Mouse (Mus musculus) liver, embryonic 15.5 days (tissue): ENCODE data around the gene A130010J15Rik. TPM values are rescaled to one million over a fixed set of nuclear protein-coding genes. Genes with fewer than 3 reads are reported as not detected.

Source experiments
- ATAC-seq: fragments of 200-750 bp; cut with Nextera tagmentation; 2 replicates; pipeline ENCODE4 v1.8.0; 2017; ENCODE audit warnings: moderate number of reproducible peaks, mild to moderate bottlenecking, moderate library complexity; ENCODE audit not compliant: insufficient read depth
- H3K27ac ChIP-seq: fragments of 300-500 bp; sonication (generic); replicated peaks from 2 replicates; pipeline ENCODE4 v1.5.1; 2015; ENCODE audit warnings: mild to moderate bottlenecking, inconsistent platforms
- H3K27me3 ChIP-seq: fragments of 300-500 bp; sonication (generic); 2 replicates; pipeline ENCODE4 v1.6.1; 2015; ENCODE audit warnings: mild to moderate bottlenecking, inconsistent platforms
- H3K36me3 ChIP-seq: fragments of 300-500 bp; sonication (generic); replicated peaks from 2 replicates; pipeline ENCODE4 v1.6.1; 2015; ENCODE audit warnings: moderate library complexity, mild to moderate bottlenecking, inconsistent platforms
- H3K4me1 ChIP-seq: fragments of 300-500 bp; sonication (generic); replicated peaks from 2 replicates; pipeline ENCODE4 v1.6.1; 2015; ENCODE audit warnings: inconsistent platforms
- H3K4me2 ChIP-seq: fragments of 300-500 bp; sonication (generic); 2 replicates; pipeline ENCODE4 v1.6.1; 2015; ENCODE audit warnings: moderate library complexity, mild to moderate bottlenecking, inconsistent platforms
- H3K4me3 ChIP-seq: fragments of 300-500 bp; sonication (generic); replicated peaks from 2 replicates; pipeline ENCODE4 v1.5.1; 2015; ENCODE audit warnings: mild to moderate bottlenecking, inconsistent platforms
- H3K9ac ChIP-seq: fragments of 300-500 bp; sonication (generic); 2 replicates; pipeline ENCODE4 v1.6.1; 2015; ENCODE audit warnings: moderate library complexity, mild to moderate bottlenecking, inconsistent platforms
- H3K9me3 ChIP-seq: fragments of 300-500 bp; sonication (generic); replicated peaks from 2 replicates; pipeline ENCODE4 v1.6.1; 2016; ENCODE audit warnings: inconsistent platforms
- WGBS: fragments of 180-500 bp; shearing (Covaris S2); methylation state at CpG from one replicate; pipeline ENCODE4 v1.1.7; 2015; ENCODE audit warnings: mixed read lengths; ENCODE audit not compliant: insufficient replicate concordance; 5-methylcytosine and 5-hydroxymethylcytosine counted together
- polyA plus RNA-seq: library from polyadenylated mRNA; unstranded; fragments of >200 nt; fragmentation: Nextera tagmentation; extraction: Ambion mirVana; gene quantifications from 2 replicates; pipeline ENCODE4 v1.2.1, GENCODE M21; 2015

The A130010J15Rik gene
- polyA plus RNA-seq, 1 experiment from 2014 or later = 3.9 TPM

DNA sequence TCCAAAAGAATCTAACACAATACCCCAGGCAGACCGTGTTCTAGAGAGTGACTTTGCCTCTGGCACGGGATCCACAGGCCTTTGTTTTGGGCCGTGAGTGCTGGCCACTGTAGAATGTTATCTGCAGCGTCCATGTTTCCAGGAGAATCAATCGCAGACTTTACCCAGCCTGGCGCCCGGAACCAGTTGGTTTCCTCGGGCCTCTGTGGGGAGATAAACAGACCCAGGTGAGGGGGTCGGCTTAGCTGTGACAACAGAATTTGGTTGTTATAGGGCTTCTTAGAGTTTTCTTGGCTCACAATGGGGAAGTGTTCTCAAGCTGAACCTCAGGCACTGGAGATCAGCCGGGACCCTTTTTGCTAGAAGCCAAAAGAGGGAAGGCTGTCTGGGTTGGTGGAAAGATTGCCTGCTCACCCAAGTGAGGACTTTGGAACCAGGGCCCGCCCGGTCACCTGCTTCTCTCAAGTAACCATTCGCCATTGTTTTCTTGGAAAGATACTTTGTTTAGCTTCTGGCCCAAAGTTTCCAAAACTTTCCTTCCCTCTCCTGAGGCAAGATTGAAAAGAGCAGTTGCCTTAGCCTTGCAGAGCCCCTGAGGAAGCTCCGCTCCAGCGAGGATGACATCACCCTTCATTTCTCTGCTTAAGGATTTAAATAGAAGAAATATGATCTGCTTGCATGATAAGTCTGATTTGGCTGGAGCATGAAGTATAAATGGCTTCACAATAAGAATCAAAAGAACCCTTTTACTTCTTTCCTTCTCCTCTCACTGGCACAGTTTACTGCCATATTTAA, 11.3 kb upstream of the A130010J15Rik start:
- Histone ChIP-seq H3K4me1 (peaks cover 44% of the 10 kb centered on the region), H3K36me3 (no peaks in the 10 kb centered on the region), H3K9me3 (no peaks in the 10 kb centered on the region), H3K27me3 (peaks cover 30% of the 10 kb centered on the region), H3K27ac (0 out of 2 replicates have a peak overlapping the region, but pooled peaks have one; percentile 38), H3K4me3 (no peak overlapping the region), H3K4me2 (peak overlapping the region; percentile 10; the same call in 1 of the 2 replicates), H3K9ac (no peak overlapping the region)
- 26% methylated on average over 15 of the region's 15 CpGs for WGBS
- ATAC-seq = no peak

DNA sequence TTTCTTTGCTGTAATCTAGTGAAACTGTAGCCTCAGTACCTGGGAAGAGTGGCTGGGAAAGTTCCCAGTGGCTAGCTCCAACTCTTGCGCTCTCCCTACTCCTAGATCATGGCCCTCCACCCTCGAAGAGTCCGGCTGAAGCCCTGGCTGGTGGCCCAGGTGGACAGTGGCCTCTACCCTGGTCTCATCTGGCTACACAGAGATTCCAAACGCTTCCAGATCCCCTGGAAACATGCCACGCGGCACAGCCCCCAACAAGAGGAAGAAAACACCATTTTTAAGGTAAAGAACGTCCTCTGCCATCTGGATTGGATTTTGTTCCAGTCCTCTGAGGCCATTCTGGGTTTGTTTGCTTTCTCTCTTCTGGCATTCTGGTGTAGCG, 10.7 kb upstream of the A130010J15Rik start:
- H3K27me3 ChIP-seq = peaks cover 24% of the 10 kb centered on the region
- H3K9ac ChIP-seq = no peak overlapping the region
- WGBS = 62% methylated on average over 8 of the region's 8 CpGs
- H3K4me1 ChIP-seq = peaks cover 44% of the 10 kb centered on the region
- no peaks in the 10 kb centered on the region for H3K9me3 ChIP-seq
- no peak overlapping the region for H3K4me3 ChIP-seq
- H3K27ac ChIP-seq = no peak overlapping the region
- H3K36me3 ChIP-seq = no peaks in the 10 kb centered on the region
- no peak overlapping the region for H3K4me2 ChIP-seq
- no peak for ATAC-seq

DNA sequence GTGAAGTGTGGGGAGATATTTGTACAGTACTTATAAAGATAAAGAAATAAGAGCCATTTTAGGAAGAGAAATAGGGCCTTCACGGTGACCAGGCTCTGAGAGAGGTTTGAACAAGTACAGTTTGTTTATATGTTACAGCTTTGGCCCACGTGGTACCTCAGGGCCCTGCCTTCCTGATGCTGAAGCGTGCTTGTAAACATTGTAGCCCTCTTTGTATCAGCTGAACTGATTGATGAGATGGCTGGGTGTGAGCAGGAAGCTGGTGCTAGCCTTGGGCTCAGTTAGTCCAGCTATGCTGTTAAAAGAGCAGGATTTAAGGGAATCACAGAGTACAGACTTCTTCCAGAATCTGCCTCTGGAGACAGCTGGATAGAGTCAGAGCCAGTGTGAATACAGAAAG, 8.7 kb upstream of the A130010J15Rik start:
- no peak overlapping the region for H3K4me3 ChIP-seq
- H3K4me2 ChIP-seq = no peak overlapping the region
- no peaks in the 10 kb centered on the region for H3K36me3 ChIP-seq
- ATAC-seq = no peak
- no peak overlapping the region for H3K27ac ChIP-seq
- 45% methylated on average over 3 of the region's 3 CpGs for WGBS
- no peak overlapping the region for H3K9ac ChIP-seq
- peaks cover 4% of the 10 kb centered on the region for H3K27me3 ChIP-seq
- no peaks in the 10 kb centered on the region for H3K9me3 ChIP-seq
- peaks cover 34% of the 10 kb centered on the region for H3K4me1 ChIP-seq

- WGBS = 17% methylated on average over 1 of the region's 1 CpGs
- Histone ChIP-seq H3K27ac (no peak overlapping the region), H3K9me3 (no peaks in the 10 kb centered on the region), H3K4me1 (peaks cover 34% of the 10 kb centered on the region), H3K4me2 (no peak overlapping the region; the same call in 1 of the 2 replicates), H3K9ac (no peak overlapping the region), H3K36me3 (no peaks in the 10 kb centered on the region), H3K4me3 (no peak overlapping the region), H3K27me3 (no peaks in the 10 kb centered on the region)
- no peak for ATAC-seq
Observed at GRCm38 (mm10) chr1:193159613-193160012, 8.2 kb upstream of the A130010J15Rik start.

GRCm38 (mm10) chr1:193160317-193161032, 7.4 kb upstream of the A130010J15Rik start:
- Histone ChIP-seq H3K27me3 (no peaks in the 10 kb centered on the region), H3K9me3 (no peaks in the 10 kb centered on the region), H3K4me1 (peaks cover 34% of the 10 kb centered on the region), H3K4me2 (peak overlapping the region; percentile 53), H3K4me3 (peak overlapping the region; percentile 6; the same call in 1 of the 2 replicates), H3K36me3 (no peaks in the 10 kb centered on the region), H3K27ac (no peak overlapping the region), H3K9ac (no peak overlapping the region)
- 14% methylated on average over 18 of the region's 18 CpGs for WGBS
- ATAC-seq = peak; percentile 60

GRCm38 (mm10) chr1:193169228-193169627, 1.4 kb downstream of the A130010J15Rik start:
- no peak overlapping the region for H3K4me3 ChIP-seq
- H3K36me3 ChIP-seq = no peaks in the 10 kb centered on the region
- no peak overlapping the region for H3K9ac ChIP-seq
- H3K27ac ChIP-seq = no peak overlapping the region
- no peak for ATAC-seq
- H3K4me1 ChIP-seq = peaks cover 24% of the 10 kb centered on the region
- no peaks in the 10 kb centered on the region for H3K9me3 ChIP-seq
- no peaks in the 10 kb centered on the region for H3K27me3 ChIP-seq
- no peak overlapping the region for H3K4me2 ChIP-seq
- 69% methylated on average over 7 of the region's 7 CpGs for WGBS

DNA sequence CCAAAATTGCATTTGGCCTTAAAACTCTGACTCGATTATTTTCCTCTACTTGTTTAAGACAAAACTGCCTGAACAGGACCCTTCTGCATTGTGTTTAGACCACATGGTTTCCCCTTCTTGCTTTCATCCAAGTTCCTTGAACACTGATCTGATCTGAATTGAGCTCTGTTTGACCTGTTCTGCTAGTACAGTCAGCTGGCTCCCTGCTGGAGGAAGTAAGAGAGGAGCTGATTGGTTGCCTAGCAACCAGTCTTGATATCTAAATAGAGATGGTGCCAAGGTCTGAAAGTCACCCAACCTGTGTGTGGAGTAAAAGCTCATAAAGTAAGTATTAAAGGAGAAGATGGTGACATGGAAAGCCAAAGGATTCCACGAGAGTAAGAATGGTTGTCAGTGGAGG, 2.0 kb downstream of the A130010J15Rik start:
- no peak for ATAC-seq
- no peak overlapping the region for H3K9ac ChIP-seq
- WGBS = 54% methylated on average over 2 of the region's 2 CpGs
- H3K4me1 ChIP-seq = peaks cover 30% of the 10 kb centered on the region
- H3K27me3 ChIP-seq = no peaks in the 10 kb centered on the region
- no peaks in the 10 kb centered on the region for H3K36me3 ChIP-seq
- H3K4me2 ChIP-seq = no peak overlapping the region
- H3K27ac ChIP-seq = no peak overlapping the region
- H3K4me3 ChIP-seq = no peak overlapping the region
- no peaks in the 10 kb centered on the region for H3K9me3 ChIP-seq

- Histone ChIP-seq H3K27me3 (no peaks in the 10 kb centered on the region), H3K4me3 (peak overlapping the region; percentile 78), H3K9ac (peak overlapping the region; percentile 76), H3K4me2 (peak overlapping the region; percentile 95), H3K9me3 (no peaks in the 10 kb centered on the region), H3K4me1 (peaks cover 31% of the 10 kb centered on the region), H3K27ac (peak overlapping the region; percentile 78), H3K36me3 (no peaks in the 10 kb centered on the region)
- WGBS = under 1% methylated on average over 48 of the region's 48 CpGs
- ATAC-seq = peak; percentile 98
Observed at GRCm38 (mm10) chr1:193172991-193173809, 5.4 kb downstream of the A130010J15Rik start.

- H3K4me1 ChIP-seq = peaks cover 31% of the 10 kb centered on the region
- 11% methylated on average over 9 of the region's 9 CpGs for WGBS
- H3K9ac ChIP-seq = peak overlapping the region; percentile 76
- peak overlapping the region; percentile 78 for H3K27ac ChIP-seq
- no peaks in the 10 kb centered on the region for H3K9me3 ChIP-seq
- no peaks in the 10 kb centered on the region for H3K36me3 ChIP-seq
- H3K4me3 ChIP-seq = peak overlapping the region; percentile 78
- H3K4me2 ChIP-seq = peak overlapping the region; percentile 95
- no peaks in the 10 kb centered on the region for H3K27me3 ChIP-seq
- ATAC-seq = no peak
Observed at GRCm38 (mm10) chr1:193173810-193174129, 5.9 kb downstream of the A130010J15Rik start.

GRCm38 (mm10) chr1:193174143-193174733, 6.4 kb downstream of the A130010J15Rik start:
- Histone ChIP-seq H3K4me2 (peak overlapping the region; percentile 95), H3K36me3 (no peaks in the 10 kb centered on the region), H3K4me3 (peak overlapping the region; percentile 78), H3K27ac (peak overlapping the region; percentile 78), H3K4me1 (peaks cover 31% of the 10 kb centered on the region), H3K27me3 (no peaks in the 10 kb centered on the region), H3K9me3 (no peaks in the 10 kb centered on the region), H3K9ac (peak overlapping the region; percentile 76)
- WGBS = 72% methylated on average over 13 of the region's 13 CpGs
- no peak for ATAC-seq
